Mouse (Mus musculus) liver, embryonic 12.5 days (tissue): ENCODE measurements around the gene Fryl. TPM values are rescaled to one million over a fixed set of nuclear protein-coding genes. Genes with fewer than 3 reads are reported as not detected.

Experiments
- ATAC-seq: fragments of 200-750 bp; cut with Nextera tagmentation; 2 replicates; pipeline ENCODE4 v1.8.0; 2017; ENCODE audit warnings: moderate number of reproducible peaks, mild to moderate bottlenecking, moderate library complexity
- H3K27ac ChIP-seq: fragments of 300-500 bp; sonication (generic); 2 replicates; pipeline ENCODE4 v1.5.1; 2016; ENCODE audit warnings: mild to moderate bottlenecking
- H3K27me3 ChIP-seq: fragments of 300-500 bp; sonication (generic); replicated peaks from 2 replicates; pipeline ENCODE4 v1.6.1; 2016; ENCODE audit warnings: mild to moderate bottlenecking, moderate library complexity
- H3K36me3 ChIP-seq: fragments of 300-500 bp; sonication (generic); 2 replicates; pipeline ENCODE4 v1.6.1; 2016; ENCODE audit warnings: mild to moderate bottlenecking, moderate library complexity
- H3K4me1 ChIP-seq: fragments of 300-500 bp; sonication (generic); 2 replicates; pipeline ENCODE4 v1.6.1; 2016
- H3K4me2 ChIP-seq: fragments of 300-500 bp; sonication (generic); 2 replicates; pipeline ENCODE4 v1.6.1; 2016; ENCODE audit warnings: mild to moderate bottlenecking, moderate library complexity
- H3K4me3 ChIP-seq: fragments of 300-500 bp; sonication (generic); 2 replicates; pipeline ENCODE4 v1.5.1; 2016; ENCODE audit warnings: mild to moderate bottlenecking, moderate library complexity
- H3K9ac ChIP-seq: fragments of 300-500 bp; sonication (generic); 2 replicates; pipeline ENCODE4 v1.6.1; 2016; ENCODE audit warnings: mild to moderate bottlenecking, moderate library complexity
- H3K9me3 ChIP-seq: fragments of 300-500 bp; sonication (generic); replicated peaks from 2 replicates; pipeline ENCODE4 v1.6.1; 2016; ENCODE audit warnings: mild to moderate bottlenecking, moderate library complexity
- WGBS: fragments of 180-500 bp; shearing (Covaris S2); methylation state at CpG from one replicate; pipeline ENCODE4 v1.1.7; 2016; ENCODE audit not compliant: insufficient replicate concordance; 5-methylcytosine and 5-hydroxymethylcytosine counted together
- polyA plus RNA-seq: library from polyadenylated mRNA; unstranded; fragments of >200 nt; fragmentation: Nextera tagmentation; extraction: Ambion mirVana; gene quantifications from 2 replicates; pipeline ENCODE4 v1.2.1, GENCODE M21; 2016

The Fryl gene
- polyA plus RNA-seq, 1 experiment from 2014 or later = 46.3 TPM

DNA sequence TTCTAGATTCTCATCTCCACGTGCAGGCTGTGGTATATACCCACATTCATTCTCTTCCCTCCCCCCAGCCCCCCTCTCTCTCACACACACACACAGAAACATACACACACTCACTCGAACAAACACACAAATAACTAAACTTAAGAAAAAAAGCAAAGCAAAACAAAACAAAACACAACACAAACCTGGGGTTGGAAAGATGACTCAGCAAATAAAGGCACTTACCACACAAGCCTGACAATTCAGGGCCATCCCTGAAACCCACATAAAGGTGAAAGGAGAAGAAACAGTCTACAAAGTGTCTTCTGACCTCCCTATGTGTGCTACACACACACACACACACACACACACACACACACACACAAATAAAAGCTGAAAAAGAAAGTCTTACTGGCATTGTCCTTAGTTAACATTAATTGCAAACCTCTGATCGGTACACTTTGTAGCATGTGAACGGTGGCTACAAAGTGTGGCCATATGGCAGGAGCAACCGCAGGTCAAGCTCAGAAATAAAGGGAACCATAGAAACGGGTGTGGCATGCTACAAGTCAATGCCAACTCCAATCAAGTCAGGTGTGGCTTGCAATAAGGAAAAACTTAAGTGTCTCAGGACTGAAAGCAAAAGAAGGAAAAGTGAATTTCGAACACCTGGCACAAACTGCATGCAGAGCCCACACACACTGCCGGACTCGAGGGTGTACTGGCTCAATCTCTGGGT is 66.8 kb downstream of the Fryl start:
- H3K9me3 ChIP-seq = no peaks in the 10 kb centered on the region
- peak overlapping the region; percentile 63 for H3K4me3 ChIP-seq
- peak overlapping the region; percentile 76 for H3K4me2 ChIP-seq
- H3K36me3 ChIP-seq = peaks cover 38% of the 10 kb centered on the region
- peak overlapping the region; percentile 79 for H3K27ac ChIP-seq
- no peak for ATAC-seq
- peak overlapping the region; percentile 67 for H3K9ac ChIP-seq
- 73% methylated on average over 9 of the region's 9 CpGs for WGBS
- H3K4me1 ChIP-seq = peaks cover 74% of the 10 kb centered on the region
- no peaks in the 10 kb centered on the region for H3K27me3 ChIP-seq

DNA sequence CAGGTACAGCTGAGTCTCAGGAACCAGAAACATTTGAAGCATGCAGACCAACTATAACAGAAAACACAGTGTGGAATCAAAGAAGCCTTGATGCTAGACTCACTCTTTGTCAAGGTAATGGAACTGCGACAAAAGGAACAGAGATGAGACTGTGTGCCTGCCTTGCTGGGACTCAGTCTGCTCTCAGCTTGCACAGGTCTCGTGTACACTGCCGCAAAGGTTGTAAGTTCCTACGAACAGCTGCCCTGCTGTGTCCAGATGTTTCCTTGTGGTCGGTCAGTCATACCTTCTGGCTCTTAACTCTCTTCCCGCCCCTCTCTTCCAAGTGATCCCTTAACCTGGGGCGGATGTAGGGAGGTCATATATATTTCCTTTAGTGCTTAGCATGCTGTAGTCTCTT is 67.8 kb downstream of the Fryl start:
- Histone ChIP-seq H3K9ac (peak overlapping the region; percentile 50), H3K27me3 (no peaks in the 10 kb centered on the region), H3K4me3 (peak overlapping the region; percentile 63), H3K36me3 (peaks cover 46% of the 10 kb centered on the region), H3K9me3 (no peaks in the 10 kb centered on the region), H3K4me2 (peak overlapping the region; percentile 76), H3K4me1 (peaks cover 67% of the 10 kb centered on the region), H3K27ac (peak overlapping the region; percentile 79)
- WGBS = 78% methylated on average over 7 of the region's 7 CpGs
- ATAC-seq = no peak

DNA sequence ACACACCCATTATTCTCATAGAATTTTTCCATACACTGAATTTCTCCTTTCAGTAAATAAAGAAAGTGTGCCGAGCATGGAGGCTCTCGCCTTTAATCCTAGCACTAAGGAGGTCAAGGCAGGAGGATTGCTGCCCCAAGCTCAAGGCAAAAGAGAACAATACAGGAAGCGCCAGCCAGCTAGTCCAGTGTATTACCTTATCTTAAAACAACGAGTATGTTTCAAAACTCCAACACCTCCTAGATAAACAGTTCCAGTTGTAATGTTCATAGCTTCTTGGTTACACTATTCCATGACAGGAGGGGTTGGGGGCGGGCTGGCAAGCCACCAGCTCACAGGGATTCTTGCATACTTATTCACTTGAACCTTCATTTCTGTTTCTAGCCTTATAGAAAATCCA is 68.3 kb downstream of the Fryl start:
- Histone ChIP-seq H3K4me3 (peak overlapping the region; percentile 63), H3K4me2 (peak overlapping the region; percentile 76), H3K4me1 (peaks cover 67% of the 10 kb centered on the region), H3K36me3 (peaks cover 46% of the 10 kb centered on the region), H3K9me3 (no peaks in the 10 kb centered on the region), H3K27me3 (no peaks in the 10 kb centered on the region), H3K27ac (peak overlapping the region; percentile 79), H3K9ac (peak overlapping the region; percentile 50; the same call in 1 of the 2 replicates)
- no peak for ATAC-seq
- 31% methylated on average over 5 of the region's 5 CpGs for WGBS

DNA sequence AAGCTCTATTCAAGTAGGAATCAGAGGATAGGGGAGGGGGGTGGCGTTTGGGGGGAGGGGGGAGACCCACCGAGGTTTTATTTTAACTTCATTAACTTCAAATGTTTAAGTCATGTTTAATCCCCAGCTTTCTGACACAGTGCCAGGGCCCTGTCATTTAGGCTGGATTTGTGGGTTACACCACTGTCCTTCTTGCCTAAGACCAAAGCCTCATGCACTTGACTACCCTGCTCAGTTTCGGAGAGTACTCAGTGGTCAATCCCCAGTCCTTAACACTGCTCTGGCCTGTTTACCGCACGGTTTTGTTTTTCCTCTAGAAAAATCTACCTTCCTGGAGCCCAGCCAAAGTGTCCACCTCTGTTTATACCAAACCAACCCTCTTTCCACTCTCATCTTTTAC is 69.5 kb downstream of the Fryl start:
- no peak for ATAC-seq
- Histone ChIP-seq H3K27ac (peak overlapping the region; percentile 20; the same call in 1 of the 2 replicates), H3K4me3 (no peak overlapping the region), H3K9ac (no peak overlapping the region), H3K27me3 (no peaks in the 10 kb centered on the region), H3K36me3 (peaks cover 47% of the 10 kb centered on the region), H3K4me2 (no peak overlapping the region; the same call in 1 of the 2 replicates), H3K4me1 (peaks cover 66% of the 10 kb centered on the region), H3K9me3 (no peaks in the 10 kb centered on the region)
- 80% methylated on average over 5 of the region's 5 CpGs for WGBS

DNA sequence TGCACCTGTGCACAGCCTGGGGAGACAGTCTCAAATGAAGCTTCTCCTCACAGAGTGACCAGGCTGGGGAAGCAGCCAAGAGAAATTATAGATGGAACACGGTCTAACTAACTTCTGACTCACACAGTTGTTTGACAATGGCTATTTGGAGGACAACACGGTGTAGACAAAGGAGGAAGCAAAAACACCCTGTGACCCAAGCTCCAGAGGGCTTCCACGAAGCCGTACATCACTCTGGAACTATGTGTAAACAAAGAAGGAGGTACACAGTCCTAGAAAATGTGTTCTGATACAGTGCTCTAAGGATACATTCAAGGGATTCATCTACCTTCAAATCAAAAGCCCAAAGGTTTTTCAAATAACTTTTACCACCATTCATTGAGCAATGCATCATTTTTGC is 71.0 kb downstream of the Fryl start:
- peaks cover 63% of the 10 kb centered on the region for H3K4me1 ChIP-seq

DNA sequence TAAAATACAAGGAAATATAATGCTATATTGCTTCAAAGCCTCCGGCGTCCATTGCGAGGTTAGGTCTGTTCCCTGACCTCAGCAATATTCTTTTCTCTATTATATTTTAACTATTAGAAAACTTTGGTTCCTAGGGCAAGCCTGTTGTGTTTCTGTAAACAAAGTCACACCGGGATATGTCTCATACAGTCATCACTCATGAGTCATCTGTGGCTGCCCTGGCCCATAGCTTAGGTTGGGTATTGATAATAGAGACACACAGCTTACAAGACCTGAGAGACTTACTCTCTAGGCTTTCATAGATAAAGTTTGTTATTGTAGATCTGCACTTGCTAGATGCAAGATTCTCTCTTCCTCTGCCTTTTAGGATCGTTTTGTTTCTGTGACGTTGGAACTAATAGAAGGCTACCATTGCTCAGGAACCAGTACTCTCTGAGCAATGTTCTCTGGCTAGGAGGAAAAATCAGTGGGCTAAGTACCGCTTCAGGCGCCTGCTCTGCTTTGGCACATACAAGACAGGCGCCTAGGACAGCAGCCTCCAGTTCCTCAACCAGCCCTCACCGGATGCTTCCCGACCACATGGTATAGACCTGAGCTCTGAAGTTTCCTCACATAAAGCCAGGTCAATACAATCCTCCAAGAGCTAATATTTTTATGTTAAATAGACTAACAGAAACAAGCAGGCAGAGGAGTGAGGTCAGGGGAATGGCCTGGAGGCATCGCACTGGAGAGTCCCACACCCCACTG is 73.5 kb downstream of the Fryl start:
- Histone ChIP-seq H3K27ac (peak overlapping the region; percentile 31; the same call in 1 of the 2 replicates), H3K4me3 (no peak overlapping the region), H3K9ac (no peak overlapping the region), H3K27me3 (no peaks in the 10 kb centered on the region), H3K36me3 (peaks cover 51% of the 10 kb centered on the region), H3K4me1 (peaks cover 39% of the 10 kb centered on the region), H3K4me2 (no peak overlapping the region), H3K9me3 (no peaks in the 10 kb centered on the region)
- 0 out of 2 replicates have a peak, but pooled peaks have one; percentile 46 for ATAC-seq
- 76% methylated on average over 12 of the region's 12 CpGs for WGBS

More for the DNA sequence above, 71.0 kb downstream of the Fryl start:
- H3K27me3 ChIP-seq = no peaks in the 10 kb centered on the region
- H3K36me3 ChIP-seq = peaks cover 47% of the 10 kb centered on the region
- no peak overlapping the region for H3K9ac ChIP-seq
- no peak overlapping the region for H3K27ac ChIP-seq
- WGBS = 83% methylated on average over 4 of the region's 4 CpGs
- ATAC-seq = no peak
- H3K4me2 ChIP-seq = no peak overlapping the region
- no peaks in the 10 kb centered on the region for H3K9me3 ChIP-seq
- H3K4me3 ChIP-seq = no peak overlapping the region

DNA sequence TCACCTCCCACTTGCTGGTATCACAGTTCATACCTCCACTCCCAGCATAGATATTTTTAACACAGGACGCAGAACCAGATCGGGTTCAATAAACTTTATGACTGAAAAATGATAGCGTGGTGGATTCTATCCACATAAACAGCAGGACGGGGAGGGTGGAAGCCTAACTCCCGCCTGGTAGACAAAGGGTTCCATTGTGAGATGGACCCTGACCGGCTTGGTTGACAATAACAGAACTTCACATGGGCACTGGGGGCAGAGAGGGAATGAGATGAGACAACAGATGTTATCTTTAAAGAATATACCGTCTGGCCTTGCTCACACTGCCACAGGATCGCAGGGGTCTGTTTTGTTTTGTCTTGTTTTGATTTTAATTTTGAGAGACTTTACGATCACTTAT is 74.2 kb downstream of the Fryl start:
- Histone ChIP-seq H3K4me1 (peaks cover 32% of the 10 kb centered on the region), H3K27me3 (no peaks in the 10 kb centered on the region), H3K27ac (no peak overlapping the region), H3K4me3 (no peak overlapping the region), H3K36me3 (peaks cover 45% of the 10 kb centered on the region), H3K9ac (no peak overlapping the region), H3K4me2 (no peak overlapping the region), H3K9me3 (no peaks in the 10 kb centered on the region)
- 76% methylated on average over 9 of the region's 9 CpGs for WGBS
- no peak for ATAC-seq

DNA sequence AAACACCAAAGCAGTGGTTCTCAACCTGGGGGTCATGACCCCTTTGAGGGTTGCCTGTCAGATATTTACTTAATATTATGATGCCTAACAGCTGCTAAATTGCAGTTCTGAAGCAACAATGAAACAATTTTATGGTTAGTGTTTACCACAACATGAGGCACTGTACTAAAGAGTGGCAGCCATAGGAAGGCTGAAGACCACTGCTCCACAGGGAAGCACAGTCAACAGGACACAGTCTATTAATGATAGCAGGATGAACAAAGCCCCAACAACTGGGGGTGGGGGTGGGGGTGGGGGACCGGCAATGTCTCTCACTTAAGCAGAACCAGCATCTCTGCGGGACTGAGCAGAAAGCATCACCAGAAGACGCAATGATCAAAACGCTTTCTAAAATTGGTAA is 80.1 kb downstream of the Fryl start:
- Histone ChIP-seq H3K27ac (no peak overlapping the region), H3K4me3 (no peak overlapping the region), H3K4me2 (no peak overlapping the region), H3K27me3 (no peaks in the 10 kb centered on the region), H3K36me3 (peaks cover 15% of the 10 kb centered on the region), H3K4me1 (peaks cover 29% of the 10 kb centered on the region), H3K9me3 (no peaks in the 10 kb centered on the region), H3K9ac (no peak overlapping the region)
- WGBS = 79% methylated on average over 4 of the region's 4 CpGs
- no peak for ATAC-seq

DNA sequence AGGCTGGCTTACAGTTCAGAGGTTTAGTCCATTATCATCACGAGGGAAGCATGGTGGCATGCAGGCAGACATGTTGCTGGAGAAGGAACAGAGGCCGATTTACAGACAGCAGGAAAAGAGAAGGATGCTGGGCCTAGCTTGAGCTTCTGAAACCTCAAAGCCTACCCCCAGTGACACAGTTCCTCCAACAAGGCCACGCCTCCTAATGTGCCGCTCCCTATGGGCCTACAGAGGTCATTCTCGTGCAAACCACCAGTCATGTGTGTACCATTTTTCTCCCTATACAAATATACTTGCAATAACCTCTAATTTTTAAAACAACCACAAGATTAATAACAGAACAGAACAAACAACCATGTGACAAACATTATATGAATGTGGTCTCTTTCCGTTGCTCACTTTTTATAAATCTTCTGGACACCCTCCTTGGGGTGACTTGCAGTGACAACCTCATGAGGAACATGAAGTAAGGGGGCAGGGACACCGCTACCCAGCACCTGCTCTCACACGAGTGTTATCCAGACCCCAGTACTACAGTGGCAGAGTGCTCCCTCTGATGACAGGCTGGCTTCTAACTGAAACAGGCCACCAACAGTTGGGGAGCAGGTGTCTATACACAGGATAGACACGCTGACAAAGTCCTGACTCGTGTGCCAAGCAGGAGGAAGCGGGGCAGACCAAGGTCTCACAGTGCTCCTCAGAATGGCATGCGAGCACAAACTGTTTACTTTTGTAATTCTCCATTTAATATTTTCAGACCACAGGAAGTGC is 80.9 kb downstream of the Fryl start:
- no peak overlapping the region for H3K9ac ChIP-seq
- H3K4me1 ChIP-seq = peaks cover 37% of the 10 kb centered on the region
- 86% methylated on average over 12 of the region's 12 CpGs for WGBS
- H3K9me3 ChIP-seq = no peaks in the 10 kb centered on the region
- no peak overlapping the region for H3K4me3 ChIP-seq
- H3K27me3 ChIP-seq = no peaks in the 10 kb centered on the region
- no peak overlapping the region for H3K27ac ChIP-seq
- H3K36me3 ChIP-seq = peaks cover 15% of the 10 kb centered on the region
- H3K4me2 ChIP-seq = no peak overlapping the region
- ATAC-seq = no peak

DNA sequence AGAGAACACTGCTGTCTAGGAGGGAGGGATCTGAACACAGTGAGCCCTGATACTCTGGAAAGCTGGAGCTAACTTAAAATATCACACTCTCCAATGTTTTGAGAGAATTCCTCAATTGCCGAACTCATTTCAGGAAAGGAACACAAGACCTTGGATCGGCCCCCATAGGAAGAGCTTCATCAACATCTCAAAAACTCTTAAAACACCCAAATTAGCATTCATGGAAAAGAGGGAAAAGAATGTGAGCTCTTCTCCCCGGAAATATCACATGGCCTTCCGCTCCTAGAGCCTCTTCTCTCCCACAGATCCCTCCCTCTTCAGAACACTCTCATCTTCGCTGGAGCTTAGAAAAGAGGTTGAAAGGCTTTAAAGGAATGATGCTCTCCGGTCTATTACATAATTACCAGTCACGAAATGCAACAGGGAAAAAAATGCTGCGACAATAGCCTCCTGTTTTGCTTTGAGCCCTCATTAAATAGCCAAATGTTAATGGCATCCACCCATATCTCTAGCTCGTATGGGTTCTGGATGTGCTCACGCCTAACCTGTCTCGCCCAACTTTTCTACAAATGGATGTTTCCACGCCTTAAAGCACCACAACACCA is 84.4 kb downstream of the Fryl start:
- Histone ChIP-seq H3K36me3 (0 out of 2 replicates have a peak, but pooled peaks cover 5% of the 10 kb centered on the region), H3K4me2 (no peak overlapping the region), H3K27me3 (no peaks in the 10 kb centered on the region), H3K9ac (no peak overlapping the region), H3K27ac (no peak overlapping the region), H3K9me3 (no peaks in the 10 kb centered on the region), H3K4me1 (peaks cover 54% of the 10 kb centered on the region), H3K4me3 (no peak overlapping the region)
- WGBS = 76% methylated on average over 12 of the region's 12 CpGs
- no peak for ATAC-seq

DNA sequence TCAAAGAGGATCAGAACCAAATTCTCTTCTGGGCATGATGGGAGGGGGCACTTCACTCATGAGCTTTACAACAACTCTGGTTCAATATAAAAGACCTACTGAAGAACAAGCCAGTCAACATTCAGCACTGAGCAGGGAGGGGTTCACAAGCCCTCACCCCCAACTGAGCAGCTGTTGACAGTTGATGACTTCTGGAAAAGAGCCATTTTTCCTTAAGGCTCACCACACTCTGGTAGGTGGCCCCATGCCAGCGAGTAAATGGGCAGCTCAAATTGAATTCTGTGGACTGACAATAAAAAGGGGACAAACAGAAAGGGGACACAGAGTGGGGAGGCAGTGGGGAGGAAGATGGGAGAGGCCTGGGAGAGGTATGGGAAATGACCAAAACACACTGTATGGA is 85.2 kb downstream of the Fryl start:
- peaks cover 49% of the 10 kb centered on the region for H3K4me1 ChIP-seq
- H3K4me2 ChIP-seq = no peak overlapping the region
- H3K9ac ChIP-seq = no peak overlapping the region
- 0 out of 2 replicates have a peak, but pooled peaks cover 5% of the 10 kb centered on the region for H3K36me3 ChIP-seq
- H3K9me3 ChIP-seq = no peaks in the 10 kb centered on the region
- H3K4me3 ChIP-seq = no peak overlapping the region
- no peak overlapping the region for H3K27ac ChIP-seq
- H3K27me3 ChIP-seq = no peaks in the 10 kb centered on the region
- WGBS = 64% methylated on average over 1 of the region's 1 CpGs
- ATAC-seq = no peak
